15 mouse cellular contexts compared by ENCODE assay signal in genomic region chr8:124274441-124275120, GRCm38 (mm10). TPM values are rescaled to one million over a fixed set of nuclear protein-coding genes. Genes with fewer than 3 reads are reported as not detected.
DNase-seq lines count a peak whose midpoint lies in the region; ATAC-seq and TF ChIP-seq lines count a peak whose summit lies in the region.
"Had no signal": no experiment of that assay in that cellular context is flagged by ENCODE, and none has a peak within 500 bp of the region (broad histone marks: within the 10 kb centered on the region; RNA-seq: fewer than 3 reads in every experiment).

No protein-coding gene starts in this region.

- no peak overlapping the region for H3K4me2 ChIP-seq in heart, embryonic 16.5 days (ENCODE audit: low read depth, low read length)
- H3K4me2 ChIP-seq: heart, embryonic 13.5 days had no signal

- TF ChIP-seq CTCF in spleen, adult 2 months (IDR thresholded peaks at IDR 0.05; ENCODE audit: extremely low read depth, insufficient read depth, insufficient read length, insufficient replicate concordance) = no peak

- TF ChIP-seq POLR2A in spleen, adult 2 months (IDR thresholded peaks at IDR 0.05; ENCODE audit: low read depth, low read length) = no peak

- no peak overlapping the region for H3K9ac ChIP-seq in heart, embryonic 16.5 days (ENCODE audit: low read length)
- H3K9ac ChIP-seq: heart, embryonic 13.5 days had no signal

- no peak overlapping the region for H3K4me3 ChIP-seq in heart, embryonic 16.5 days (ENCODE audit: low read length)
- H3K4me3 ChIP-seq in spleen, adult 2 months (ENCODE audit: extremely low read depth, insufficient read depth, insufficient read length) = no peak overlapping the region
- H3K4me3 ChIP-seq: erythroblast, embryonic 14.5 days; heart, embryonic 13.5 days had no signal

- H3K36me3 ChIP-seq in heart, embryonic 16.5 days (ENCODE audit: control insufficient read depth, insufficient read depth) = no peaks in the 10 kb centered on the region
- no peaks in the 10 kb centered on the region for H3K36me3 ChIP-seq in spleen, adult 2 months (ENCODE audit: control insufficient read depth, insufficient read depth, low read length)

- intact Hi-C loops in heart, postnatal 10 days (cut with DNase I) = no loop called here

- peak overlapping the region; percentile 6; the same call in 1 of the 2 replicates for H3K27ac ChIP-seq in heart, embryonic 16.5 days (ENCODE audit: low read length)
- H3K27ac ChIP-seq in spleen, adult 2 months (ENCODE audit: insufficient read depth, low read length) = peak overlapping the region; percentile 89
- H3K27ac ChIP-seq: heart, embryonic 13.5 days had no signal

- H3K27me3 ChIP-seq in heart, embryonic 16.5 days (ENCODE audit: control insufficient read depth, insufficient read depth, low read length) = no peaks in the 10 kb centered on the region
- no peaks in the 10 kb centered on the region for H3K27me3 ChIP-seq in spleen, adult 2 months (ENCODE audit: control insufficient read depth, insufficient read depth, low read length)
- H3K27me3 ChIP-seq: heart, embryonic 13.5 days; Patski had no signal

- DNase-seq in heart, postnatal 10 days = no peak
- DNase-seq in spleen, adult 2 months (ENCODE audit: low read depth in 1 of 2, low spot score in 2 of 2) = no peak
- DNase-seq in spleen, postnatal 4 days (ENCODE audit: low spot score in 2 of 2) = no peak
- DNase-seq in natural killer cell, adult 2 months (ENCODE audit: low spot score in 2 of 2) = peak; percentile 53 to 67
- no peak for DNase-seq in kidney, adult 9 months
- DNase-seq in spleen, postnatal 14 days (ENCODE audit: low spot score in 2 of 2) = no peak
- no peak for DNase-seq in embryo, embryonic 10 days (ENCODE audit: low spot score)
- DNase-seq: adrenal gland, postnatal 10 days; gastrocnemius, postnatal 10 days; kidney, adult 8-10 months; lung, adult 18-20 months had no signal

- H3K9me3 ChIP-seq in heart, embryonic 16.5 days (replicated peaks; ENCODE audit: control insufficient read depth, low read length) = no peaks in the 10 kb centered on the region
- H3K9me3 ChIP-seq: heart, embryonic 13.5 days had no signal

- WGBS in heart, embryonic 16.5 days = 87% methylated on average over 10 of the region's 10 CpGs
- 47% methylated on average over 10 of the region's 10 CpGs for WGBS in spleen, adult 2 months

- peak; percentile 34; the same call in 1 of the 2 replicates for ATAC-seq in heart, embryonic 16.5 days (replicated peaks; ENCODE audit: extremely low read depth, insufficient read depth, low FRiP score)
- ATAC-seq: Patski had no signal

- H3K4me1 ChIP-seq in heart, embryonic 16.5 days (ENCODE audit: control insufficient read depth, insufficient read depth, low read length) = peaks cover 21% of the 10 kb centered on the region
- H3K4me1 ChIP-seq in spleen, adult 2 months (ENCODE audit: control insufficient read depth, insufficient read depth, insufficient read length) = peaks cover 37% of the 10 kb centered on the region

RNA-seq across cellular contexts. Expression of gene Galnt2, which starts 43.4 kb away (rescaled TPM):
- 32.9 and 35.6 TPM in 2 replicates for polyA plus RNA-seq in heart, embryonic 16.5 days (2015; fragmentation: Nextera tagmentation; extraction: Ambion mirVana)
- 10 to 100 TPM; 45.6 to 51.4 TPM for total RNA-seq in heart, postnatal 10 days (2021)
- polyA plus RNA-seq in spleen, adult 2 months (2012; rRNA removed) = 9.4 and 16.6 TPM in 2 replicates

Comparison
In these comparisons a context has a peak if more than half of its experiments do, and no peak if none do; other contexts are left out.
1. DNase-seq: peak in natural killer cell, adult 2 months (2 of 2); none in heart, postnatal 10 days (0 of 2), spleen, adult 2 months (0 of 2), spleen, postnatal 4 days (0 of 2), kidney, adult 9 months (single experiment), spleen, postnatal 14 days (0 of 2) and embryo, embryonic 10 days (single experiment).